Mouse (Mus musculus): ENCODE measurements around the gene Xk. TPM values are rescaled to one million over a fixed set of nuclear protein-coding genes. Genes with fewer than 3 reads are reported as not detected.
A peak's percentile ranks its signal among the peaks of the same experiment; 100 is the strongest.

Xk gene
- polyA plus RNA-seq (2015; fragmentation: Nextera tagmentation; extraction: Ambion mirVana) = 1.0 and 1.4 TPM in 2 replicates

DNA sequence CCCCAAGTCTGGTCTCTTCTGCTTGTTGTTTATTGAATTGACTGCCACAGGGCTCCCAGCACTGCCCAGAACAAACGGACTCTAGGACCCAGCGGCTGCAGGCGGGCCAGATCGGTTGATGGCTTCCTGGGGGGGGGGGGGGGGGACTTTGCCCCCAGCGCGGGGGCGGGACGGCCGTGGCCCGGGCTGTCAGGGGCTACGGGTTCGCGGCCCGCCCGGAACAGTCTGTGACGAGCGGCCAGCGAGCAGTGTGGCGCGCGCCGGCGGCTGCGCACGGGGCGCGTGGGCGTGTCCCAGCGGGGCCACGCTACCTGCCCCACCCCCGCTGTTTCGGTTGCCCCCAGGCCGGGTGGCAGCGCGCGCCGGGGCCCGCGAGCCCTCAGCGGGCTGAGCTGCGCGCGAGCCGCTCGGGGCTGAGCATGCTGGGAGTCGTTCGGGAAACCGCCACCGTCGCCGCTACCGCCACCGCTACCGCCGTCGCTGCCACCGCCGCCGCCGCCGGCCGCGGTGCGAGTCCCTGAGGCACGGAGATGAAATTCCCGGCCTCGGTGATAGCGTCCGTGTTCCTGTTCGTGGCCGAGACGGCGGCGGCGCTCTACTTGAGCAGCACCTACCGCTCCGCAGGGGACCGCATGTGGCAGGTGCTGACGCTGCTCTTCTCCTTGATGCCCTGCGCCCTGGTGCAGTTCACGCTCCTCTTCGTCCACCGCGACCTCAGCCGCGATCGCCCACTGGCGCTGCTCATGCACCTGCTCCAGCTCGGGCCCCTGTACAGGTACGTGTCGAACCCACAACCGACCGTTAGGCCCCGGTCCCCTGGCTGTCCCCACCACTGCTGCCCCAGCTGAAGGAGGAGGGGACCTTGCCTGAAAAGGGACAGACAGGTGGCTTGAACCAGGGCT lies at the start of gene Xk:
TSS of gene Xk (plus strand) at position 297 of the 902 bp plus-strand sequence.
- Histone ChIP-seq H3K9me3 (no peaks in the 10 kb centered on the region), H3K4me2 (peak within 1 kb of the TSS; percentile 61), H3K36me3 (no peaks in the 10 kb centered on the region), H3K4me3 (peak within 1 kb of the TSS; percentile 56), H3K27ac (no peak within 1 kb of the TSS), H3K4me1 (no peaks in the 10 kb centered on the region), H3K9ac (peak within 1 kb of the TSS; percentile 66), H3K27me3 (peaks cover 7% of the 10 kb centered on the region; the same call in 1 of the 2 replicates)
- peak; percentile 72; the same call in 1 of the 2 replicates for ATAC-seq (ENCODE audit: insufficient number of reproducible peaks, insufficient read depth, low FRiP score, low TSS enrichment, low read depth)
- 14% methylated on average over 89 of the region's 94 CpGs for WGBS

DNA sequence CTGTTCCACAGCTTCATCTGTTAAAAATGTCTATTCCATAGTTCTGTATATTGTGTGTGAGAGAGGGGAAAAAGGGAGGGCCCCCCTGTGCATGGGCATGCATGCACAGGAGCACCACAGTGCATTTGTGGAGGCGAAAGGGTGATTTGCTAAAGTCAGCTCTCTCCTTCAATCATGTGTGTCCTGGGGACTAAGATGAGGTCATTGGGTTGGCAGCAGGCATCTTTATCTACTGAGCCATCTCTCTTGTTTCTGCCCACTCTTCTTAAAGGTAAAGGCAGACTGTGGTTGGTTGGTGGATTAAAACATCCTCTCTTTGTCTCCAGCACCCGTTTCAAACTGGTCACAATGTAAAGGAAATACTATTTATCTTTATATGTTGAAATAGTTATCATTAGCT lies 45.5 kb upstream of the Xk start:
- WGBS = 73% methylated on average over 2 of the region's 2 CpGs
- ATAC-seq (ENCODE audit: insufficient number of reproducible peaks, insufficient read depth, low FRiP score, low TSS enrichment, low read depth) = no peak
- H3K4me3 ChIP-seq = no peak overlapping the region
- H3K36me3 ChIP-seq = no peaks in the 10 kb centered on the region
- H3K4me1 ChIP-seq = no peaks in the 10 kb centered on the region
- no peaks in the 10 kb centered on the region for H3K27me3 ChIP-seq
- no peak overlapping the region for H3K9ac ChIP-seq
- no peak overlapping the region for H3K27ac ChIP-seq
- H3K9me3 ChIP-seq = no peaks in the 10 kb centered on the region
- no peak overlapping the region for H3K4me2 ChIP-seq

DNA sequence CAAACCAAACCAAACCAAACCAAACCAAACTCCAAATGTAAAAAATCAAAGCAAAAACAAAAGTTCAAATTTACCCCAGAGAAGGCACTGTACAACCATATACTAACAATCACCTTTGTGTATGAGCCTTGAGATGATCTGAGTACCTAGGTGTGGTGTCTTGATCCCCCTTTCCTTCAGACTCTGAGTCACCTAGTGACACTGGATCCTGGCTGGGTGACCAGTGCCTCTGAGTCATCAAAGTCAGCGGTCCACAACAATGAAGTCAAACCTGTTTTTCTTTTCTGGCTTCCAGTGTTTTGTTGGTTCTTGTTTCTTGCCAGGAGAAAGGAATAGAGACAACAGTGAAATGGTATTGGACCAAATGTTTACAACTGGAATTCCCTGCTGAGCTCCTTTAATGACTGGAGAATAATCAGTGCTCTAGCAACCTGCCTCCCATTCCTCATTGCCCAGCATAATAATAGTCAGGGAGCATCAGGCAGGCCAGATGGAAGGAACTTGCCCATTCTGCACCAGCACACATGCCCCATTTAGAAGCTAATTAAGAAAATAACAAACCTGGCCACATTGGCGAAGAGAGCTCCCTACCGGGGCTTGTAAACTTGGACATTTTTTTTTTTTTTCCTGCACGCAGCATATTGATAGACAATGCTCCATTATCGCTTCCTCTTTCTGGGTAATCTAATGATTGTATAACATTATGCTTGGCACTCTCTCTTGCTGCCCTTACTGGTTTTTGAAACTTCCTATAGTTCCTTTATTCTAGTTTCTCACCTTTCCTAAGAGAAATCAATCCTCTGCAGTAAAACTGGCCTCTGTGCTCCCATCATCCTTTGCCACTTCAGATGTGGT lies 31.6 kb upstream of the Xk start:
- H3K4me2 ChIP-seq = no peak overlapping the region
- 0 out of 2 replicates have a peak, but pooled peaks cover 3% of the 10 kb centered on the region for H3K4me1 ChIP-seq
- no peak for ATAC-seq (ENCODE audit: insufficient number of reproducible peaks, insufficient read depth, low FRiP score, low TSS enrichment, low read depth)
- no peaks in the 10 kb centered on the region for H3K36me3 ChIP-seq
- H3K27me3 ChIP-seq = no peaks in the 10 kb centered on the region
- H3K4me3 ChIP-seq = no peak overlapping the region
- H3K9ac ChIP-seq = no peak overlapping the region
- H3K9me3 ChIP-seq = no peaks in the 10 kb centered on the region
- H3K27ac ChIP-seq = no peak overlapping the region
- 80% methylated on average over 5 of the region's 5 CpGs for WGBS

DNA sequence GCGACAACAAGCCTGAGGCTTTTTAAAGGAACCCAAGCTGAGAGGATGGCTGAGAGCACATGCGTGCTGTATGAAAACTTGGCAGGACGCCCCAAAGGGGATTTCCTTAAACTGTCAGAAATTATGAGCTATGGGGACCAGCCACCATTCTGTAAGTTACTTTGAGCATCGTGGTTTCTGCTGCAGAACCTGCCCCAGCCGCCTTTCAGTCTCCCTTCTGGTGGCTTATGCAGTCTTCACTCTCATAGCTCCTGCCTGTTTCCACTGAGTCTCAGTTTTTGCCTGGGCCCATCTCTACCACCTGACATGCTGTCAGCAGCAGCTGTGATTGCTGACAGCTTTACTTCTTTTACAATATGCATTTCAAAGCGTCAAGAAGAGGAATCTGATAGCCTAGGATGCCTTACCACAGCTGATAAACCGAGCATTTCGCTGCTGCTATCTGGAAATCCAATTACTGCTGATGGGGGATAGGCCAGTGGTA lies 29.1 kb upstream of the Xk start:
- H3K9me3 ChIP-seq = no peaks in the 10 kb centered on the region
- H3K4me2 ChIP-seq = no peak overlapping the region
- H3K4me1 ChIP-seq = 0 out of 2 replicates have a peak, but pooled peaks cover 3% of the 10 kb centered on the region
- no peaks in the 10 kb centered on the region for H3K27me3 ChIP-seq
- 48% methylated on average over 8 of the region's 8 CpGs for WGBS
- H3K9ac ChIP-seq = no peak overlapping the region
- no peaks in the 10 kb centered on the region for H3K36me3 ChIP-seq
- no peak for ATAC-seq (ENCODE audit: insufficient number of reproducible peaks, insufficient read depth, low FRiP score, low TSS enrichment, low read depth)
- H3K27ac ChIP-seq = no peak overlapping the region
- no peak overlapping the region for H3K4me3 ChIP-seq

DNA sequence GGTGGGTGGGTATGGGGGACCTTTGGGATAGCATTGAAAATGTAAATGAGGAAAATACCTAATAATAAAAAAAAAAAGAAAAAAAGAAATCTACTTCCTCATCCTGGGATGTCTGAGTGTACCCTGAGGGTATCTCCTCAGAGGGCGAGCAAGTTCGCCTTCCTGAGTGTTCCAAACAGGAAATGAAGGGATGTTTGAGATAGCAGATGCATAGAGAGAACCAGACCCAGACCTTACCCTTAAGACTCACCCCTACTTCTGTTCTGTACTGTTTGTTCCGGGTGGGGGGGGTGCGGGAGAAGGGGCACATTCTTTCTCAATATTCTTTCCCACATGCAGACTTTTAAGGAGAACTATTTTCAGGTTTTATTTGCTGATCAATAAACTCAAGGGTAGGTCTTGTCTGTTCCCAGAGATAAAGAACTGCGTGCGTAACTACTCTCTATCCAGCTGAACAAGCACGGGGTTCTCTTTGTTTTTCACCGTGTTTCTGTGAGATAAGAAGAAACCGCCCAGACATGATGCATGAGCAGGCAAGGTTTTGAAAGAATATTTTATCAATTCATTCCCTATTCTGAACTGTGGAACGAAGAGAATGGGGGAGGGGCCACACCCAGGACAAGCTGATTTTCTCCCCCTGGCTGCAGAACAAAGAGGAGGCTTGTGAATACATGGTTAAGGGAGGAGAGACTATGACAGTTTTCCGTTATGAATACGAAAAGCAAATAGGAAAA lies 27.8 kb upstream of the Xk start:
- WGBS = 71% methylated on average over 12 of the region's 12 CpGs
- 0 out of 2 replicates have a peak, but pooled peaks cover 3% of the 10 kb centered on the region for H3K4me1 ChIP-seq
- no peaks in the 10 kb centered on the region for H3K36me3 ChIP-seq
- H3K4me2 ChIP-seq = no peak overlapping the region
- no peaks in the 10 kb centered on the region for H3K9me3 ChIP-seq
- no peak overlapping the region for H3K9ac ChIP-seq
- no peaks in the 10 kb centered on the region for H3K27me3 ChIP-seq
- no peak for ATAC-seq (ENCODE audit: insufficient number of reproducible peaks, insufficient read depth, low FRiP score, low TSS enrichment, low read depth)
- no peak overlapping the region for H3K4me3 ChIP-seq
- H3K27ac ChIP-seq = no peak overlapping the region

DNA sequence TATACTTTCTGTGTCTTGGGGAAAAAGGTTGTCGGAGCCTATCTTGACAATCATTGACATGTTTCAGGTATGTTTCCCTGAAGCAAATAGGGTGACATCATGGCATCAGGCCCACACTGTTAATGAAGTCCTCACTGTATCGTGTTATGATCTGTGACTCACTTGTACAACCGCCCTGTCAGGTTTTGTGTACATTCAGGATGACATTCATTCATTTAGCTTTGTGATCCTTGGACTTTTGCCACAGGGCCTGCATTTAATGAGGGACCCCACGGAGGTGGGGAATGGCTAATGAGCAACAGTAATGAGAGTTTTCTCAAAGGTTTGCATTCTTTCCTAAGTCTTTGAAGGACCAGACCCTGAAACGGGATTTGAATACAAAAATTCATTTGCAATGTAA lies 23.6 kb upstream of the Xk start:
- H3K36me3 ChIP-seq = no peaks in the 10 kb centered on the region
- no peak overlapping the region for H3K4me3 ChIP-seq
- no peak overlapping the region for H3K4me2 ChIP-seq
- H3K27ac ChIP-seq = no peak overlapping the region
- H3K9me3 ChIP-seq = no peaks in the 10 kb centered on the region
- no peak overlapping the region for H3K9ac ChIP-seq
- ATAC-seq (ENCODE audit: insufficient number of reproducible peaks, insufficient read depth, low FRiP score, low TSS enrichment, low read depth) = no peak
- WGBS = 58% methylated on average over 5 of the region's 5 CpGs
- H3K27me3 ChIP-seq = no peaks in the 10 kb centered on the region
- no peaks in the 10 kb centered on the region for H3K4me1 ChIP-seq

DNA sequence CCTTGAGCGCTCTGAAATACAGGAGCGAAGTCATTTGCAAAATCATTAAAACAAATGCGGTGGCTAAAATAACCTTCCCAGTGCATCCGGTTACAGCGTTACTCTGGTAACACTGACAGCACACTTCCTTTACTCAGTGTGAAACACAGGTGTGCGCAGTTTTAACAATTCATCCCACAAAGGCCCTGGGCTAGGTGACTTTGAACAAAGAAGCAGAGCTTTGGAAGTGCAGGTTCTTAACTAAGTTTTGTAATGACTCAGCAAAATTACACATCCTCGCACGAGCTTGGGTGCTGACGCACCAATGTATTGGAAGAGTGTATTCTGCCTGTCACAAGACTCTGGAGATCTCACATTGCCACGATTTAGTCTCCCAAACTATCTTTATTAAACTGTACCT lies 18.6 kb upstream of the Xk start:
- H3K27me3 ChIP-seq = no peaks in the 10 kb centered on the region
- no peaks in the 10 kb centered on the region for H3K4me1 ChIP-seq
- H3K27ac ChIP-seq = no peak overlapping the region
- H3K9me3 ChIP-seq = no peaks in the 10 kb centered on the region
- no peak overlapping the region for H3K4me3 ChIP-seq
- 81% methylated on average over 10 of the region's 10 CpGs for WGBS
- H3K9ac ChIP-seq = no peak overlapping the region
- no peak overlapping the region for H3K4me2 ChIP-seq
- no peak for ATAC-seq (ENCODE audit: insufficient number of reproducible peaks, insufficient read depth, low FRiP score, low TSS enrichment, low read depth)
- H3K36me3 ChIP-seq = no peaks in the 10 kb centered on the region

DNA sequence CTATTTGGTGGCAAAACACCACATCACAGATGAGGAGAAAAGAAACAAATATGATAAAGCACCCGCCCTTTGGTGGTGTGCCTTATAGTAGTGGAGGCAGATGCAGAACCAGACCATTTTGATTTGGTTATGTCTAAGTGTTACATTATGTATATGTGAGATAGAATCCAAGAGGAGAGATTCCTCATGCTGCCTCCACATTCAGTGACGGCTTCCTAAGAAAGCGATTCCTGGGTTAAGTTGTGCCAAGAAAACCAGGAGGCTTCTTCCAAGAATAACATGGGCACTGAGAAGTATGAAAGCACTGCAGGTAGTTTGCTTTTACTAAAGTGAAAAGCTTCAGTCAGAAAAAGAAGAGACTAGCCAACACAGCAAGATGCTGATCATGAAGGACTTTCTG lies 17.7 kb upstream of the Xk start:
- H3K4me3 ChIP-seq = no peak overlapping the region
- no peaks in the 10 kb centered on the region for H3K36me3 ChIP-seq
- H3K27me3 ChIP-seq = no peaks in the 10 kb centered on the region
- H3K27ac ChIP-seq = no peak overlapping the region
- no peak for ATAC-seq (ENCODE audit: insufficient number of reproducible peaks, insufficient read depth, low FRiP score, low TSS enrichment, low read depth)
- 92% methylated on average over 3 of the region's 3 CpGs for WGBS
- H3K9me3 ChIP-seq = no peaks in the 10 kb centered on the region
- no peak overlapping the region for H3K9ac ChIP-seq
- no peak overlapping the region for H3K4me2 ChIP-seq
- H3K4me1 ChIP-seq = no peaks in the 10 kb centered on the region

DNA sequence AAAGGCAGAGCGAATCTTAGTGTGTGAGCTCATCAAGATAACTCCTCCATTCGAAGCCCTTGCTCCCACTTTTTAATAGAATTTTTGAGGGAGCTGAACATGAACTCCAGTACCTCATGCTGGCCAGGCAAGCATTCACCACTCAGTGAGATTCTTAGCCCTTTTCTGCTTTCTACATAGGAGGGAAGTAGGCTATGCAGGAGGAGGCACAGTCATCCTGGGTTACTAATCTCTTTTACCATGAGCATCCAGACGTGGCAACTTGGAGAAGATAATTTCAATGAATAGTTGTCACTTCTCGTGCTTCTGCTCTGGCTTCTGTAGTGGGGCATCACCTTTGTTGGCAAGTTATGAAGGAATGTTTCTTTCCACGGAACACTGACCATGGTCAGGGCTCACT lies 15.8 kb upstream of the Xk start, which contains the start of gene Gm14862:
TSS of gene Gm14862 (minus strand) at position 134 of the 400 bp plus-strand sequence.
- Histone ChIP-seq H3K9ac (no peak within 1 kb of the TSS), H3K4me3 (no peak within 1 kb of the TSS), H3K27ac (no peak within 1 kb of the TSS), H3K36me3 (no peaks in the 10 kb centered on the region), H3K9me3 (no peaks in the 10 kb centered on the region), H3K27me3 (no peaks in the 10 kb centered on the region), H3K4me2 (no peak within 1 kb of the TSS), H3K4me1 (no peaks in the 10 kb centered on the region)
- WGBS = 79% methylated on average over 5 of the region's 5 CpGs
- no peak for ATAC-seq (ENCODE audit: insufficient number of reproducible peaks, insufficient read depth, low FRiP score, low TSS enrichment, low read depth)

DNA sequence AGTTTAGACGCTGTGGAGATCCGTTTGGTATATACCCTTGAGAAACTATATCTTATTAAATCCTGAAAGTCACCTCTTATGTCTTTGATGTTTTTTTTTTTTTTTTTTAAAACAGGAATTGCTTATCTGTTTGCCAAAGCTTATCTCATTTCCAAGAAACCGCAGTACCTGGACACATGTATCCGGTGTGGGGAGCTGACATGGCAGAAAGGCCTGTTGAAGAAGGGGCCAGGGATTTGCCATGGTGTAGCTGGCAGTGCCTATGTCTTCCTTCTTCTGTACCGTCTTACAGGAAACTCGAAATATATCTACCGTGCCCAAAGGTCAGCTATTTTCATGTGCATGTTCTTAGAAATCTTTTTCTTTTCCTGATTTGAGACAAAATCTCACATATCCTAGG lies 14.7 kb upstream of the Xk start:
- Histone ChIP-seq H3K36me3 (no peaks in the 10 kb centered on the region), H3K4me2 (no peak overlapping the region), H3K4me3 (no peak overlapping the region), H3K9ac (no peak overlapping the region), H3K27ac (no peak overlapping the region), H3K9me3 (no peaks in the 10 kb centered on the region), H3K4me1 (no peaks in the 10 kb centered on the region), H3K27me3 (no peaks in the 10 kb centered on the region)
- ATAC-seq (ENCODE audit: insufficient number of reproducible peaks, insufficient read depth, low FRiP score, low TSS enrichment, low read depth) = no peak
- 88% methylated on average over 7 of the region's 7 CpGs for WGBS

DNA sequence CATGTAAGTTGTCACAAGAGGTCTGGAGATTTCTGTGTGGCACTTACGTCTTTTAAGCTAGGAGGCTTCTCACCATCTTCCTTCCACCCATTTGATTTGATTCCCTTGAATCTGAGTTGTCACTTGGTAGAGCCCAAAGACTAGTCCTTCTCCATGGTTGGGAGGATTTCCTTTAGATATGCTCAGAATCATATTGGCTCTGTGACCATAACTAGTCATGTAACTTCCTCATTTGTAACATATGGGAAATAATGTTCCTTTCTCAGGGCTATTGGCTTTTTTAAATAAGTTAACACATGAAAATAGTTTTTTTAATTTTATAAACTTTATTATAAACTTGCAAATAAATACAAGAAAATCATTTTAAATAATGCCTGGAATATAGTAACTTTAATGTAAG lies 13.3 kb upstream of the Xk start:
- H3K9ac ChIP-seq = no peak overlapping the region
- 92% methylated on average over 1 of the region's 1 CpGs for WGBS
- H3K36me3 ChIP-seq = no peaks in the 10 kb centered on the region
- no peak overlapping the region for H3K27ac ChIP-seq
- H3K9me3 ChIP-seq = no peaks in the 10 kb centered on the region
- no peak overlapping the region for H3K4me3 ChIP-seq
- ATAC-seq (ENCODE audit: insufficient number of reproducible peaks, insufficient read depth, low FRiP score, low TSS enrichment, low read depth) = no peak
- H3K4me2 ChIP-seq = no peak overlapping the region
- no peaks in the 10 kb centered on the region for H3K4me1 ChIP-seq
- H3K27me3 ChIP-seq = no peaks in the 10 kb centered on the region

All from embryonic facial prominence, embryonic 13.5 days (tissue).